Mouse (Mus musculus) embryonic facial prominence, embryonic 11.5 days (tissue): ENCODE data around the gene Dhx57. TPM values are rescaled to one million over a fixed set of nuclear protein-coding genes. Genes with fewer than 3 reads are reported as not detected.

ENCODE experiments used
- ATAC-seq: fragments of 200-750 bp; cut with Nextera tagmentation; replicated peaks from 2 replicates; pipeline ENCODE4 v1.8.0; 2017; ENCODE audit warnings: low read depth; ENCODE audit not compliant: insufficient number of reproducible peaks, low FRiP score, low TSS enrichment
- DNase-seq: peaks from one replicate; pipeline ENCODE4 v3.0.0-alpha.2; 2015; ENCODE audit warnings: low spot score
- H3K27ac ChIP-seq: fragments of 300-500 bp; sonication (generic); replicated peaks from 2 replicates; pipeline ENCODE4 v1.5.1; 2014; ENCODE audit warnings: mild to moderate bottlenecking, low read depth, low read length, control low read depth
- H3K27me3 ChIP-seq: fragments of 300-500 bp; sonication (generic); 2 replicates; pipeline ENCODE4 v1.6.1; 2014; ENCODE audit warnings: mild to moderate bottlenecking, low read length, moderate library complexity, mixed read lengths; ENCODE audit not compliant: control insufficient read depth, insufficient read depth
- H3K36me3 ChIP-seq: fragments of 300-500 bp; sonication (generic); replicated peaks from 2 replicates; pipeline ENCODE4 v1.6.1; 2014; ENCODE audit warnings: low read depth, mild to moderate bottlenecking, low read length, moderate library complexity, mixed read lengths; ENCODE audit not compliant: control insufficient read depth, insufficient read depth
- H3K4me1 ChIP-seq: fragments of 300-500 bp; sonication (generic); 2 replicates; pipeline ENCODE4 v1.6.1; 2014; ENCODE audit warnings: low read length, mixed read lengths; ENCODE audit not compliant: control insufficient read depth, insufficient read depth
- H3K4me2 ChIP-seq: fragments of 300-500 bp; sonication (generic); 2 replicates; pipeline ENCODE4 v1.6.1; 2014; ENCODE audit warnings: low read depth, mild to moderate bottlenecking, control low read depth, low read length, moderate library complexity
- H3K4me3 ChIP-seq: fragments of 300-500 bp; sonication (generic); 2 replicates; pipeline ENCODE4 v1.5.1; 2014; ENCODE audit warnings: low read depth, low read length, control low read depth
- H3K9ac ChIP-seq: fragments of 300-500 bp; sonication (generic); replicated peaks from 2 replicates; pipeline ENCODE4 v1.6.1; 2014; ENCODE audit warnings: mild to moderate bottlenecking, control low read depth, low read length
- H3K9me3 ChIP-seq: fragments of 300-500 bp; sonication (generic); replicated peaks from 2 replicates; pipeline ENCODE4 v1.6.1; 2016; ENCODE audit warnings: mild to moderate bottlenecking, low read length, inconsistent platforms, mixed read lengths; ENCODE audit not compliant: control insufficient read depth
- WGBS: fragments of 180-500 bp; shearing (Covaris S2); extraction: QIAGEN DNeasy Blood & Tissue Kit; methylation state at CpG from one replicate; pipeline ENCODE4 v1.1.7; 2014; 5-methylcytosine and 5-hydroxymethylcytosine counted together
- polyA plus RNA-seq: library from polyadenylated mRNA; unstranded; fragments of >200 nt; fragmentation: Nextera tagmentation; extraction: Ambion mirVana; gene quantifications from 2 replicates; pipeline ENCODE4 v1.2.1, GENCODE M21; 2014

The Dhx57 gene
- polyA plus RNA-seq: 19.1 and 20.8 TPM in 2 replicates

GRCm38 (mm10) chr17:80290074-80290657, at the start of gene Dhx57, which contains the start of gene Morn2:
TSS of gene Dhx57 (minus strand) at chr17:80290476.
TSS of gene Morn2 (plus strand) at chr17:80290203.
- peak within 1 kb of the TSS; percentile 63 for H3K4me3 ChIP-seq
- H3K9ac ChIP-seq: peak within 1 kb of the TSS; percentile 65
- H3K27me3 ChIP-seq: no peaks in the 10 kb centered on the region
- no peaks in the 10 kb centered on the region for H3K36me3 ChIP-seq
- no peaks in the 10 kb centered on the region for H3K9me3 ChIP-seq
- H3K4me1 ChIP-seq: no peaks in the 10 kb centered on the region
- 1% methylated on average over 35 of the region's 35 CpGs for WGBS
- peak within 1 kb of the TSS; percentile 62 for H3K4me2 ChIP-seq
- DNase-seq (peak; percentile 95), ATAC-seq (peak; percentile 98)
- peak within 1 kb of the TSS; percentile 53 for H3K27ac ChIP-seq

GRCm38 (mm10) chr17:80332386-80332785, 42.1 kb upstream of the Dhx57 start:
- Histone ChIP-seq H3K9ac (no peak overlapping the region), H3K36me3 (no peaks in the 10 kb centered on the region), H3K9me3 (no peaks in the 10 kb centered on the region), H3K27me3 (no peaks in the 10 kb centered on the region), H3K4me2 (no peak overlapping the region), H3K4me3 (no peak overlapping the region), H3K27ac (no peak overlapping the region), H3K4me1 (no peaks in the 10 kb centered on the region)
- no peak for ATAC-seq
- WGBS: 83% methylated on average over 2 of the region's 2 CpGs
- DNase-seq: no peak

- Histone ChIP-seq H3K27ac (no peak overlapping the region), H3K36me3 (no peaks in the 10 kb centered on the region), H3K4me2 (no peak overlapping the region), H3K9ac (no peak overlapping the region), H3K9me3 (no peaks in the 10 kb centered on the region), H3K4me3 (no peak overlapping the region), H3K4me1 (no peaks in the 10 kb centered on the region), H3K27me3 (no peaks in the 10 kb centered on the region)
- ATAC-seq: no peak
- WGBS: 45% methylated on average over 3 of the region's 3 CpGs
- DNase-seq: no peak
These were observed 36.2 kb upstream of the Dhx57 start for GRCm38 (mm10) chr17:80326431-80326830.

GRCm38 (mm10) chr17:80325456-80325855, 35.2 kb upstream of the Dhx57 start:
- Histone ChIP-seq H3K27ac (no peak overlapping the region), H3K4me1 (no peaks in the 10 kb centered on the region), H3K4me3 (no peak overlapping the region), H3K27me3 (no peaks in the 10 kb centered on the region), H3K9me3 (no peaks in the 10 kb centered on the region), H3K4me2 (no peak overlapping the region), H3K9ac (no peak overlapping the region), H3K36me3 (no peaks in the 10 kb centered on the region)
- DNase-seq (no peak), ATAC-seq (no peak)
- WGBS: 59% methylated on average over 5 of the region's 5 CpGs

GRCm38 (mm10) chr17:80324521-80324920, 34.2 kb upstream of the Dhx57 start:
- no peaks in the 10 kb centered on the region for H3K9me3 ChIP-seq
- ATAC-seq: no peak
- DNase-seq: no peak
- H3K36me3 ChIP-seq: no peaks in the 10 kb centered on the region
- no peak overlapping the region for H3K4me2 ChIP-seq
- no peaks in the 10 kb centered on the region for H3K27me3 ChIP-seq
- H3K27ac ChIP-seq: no peak overlapping the region
- WGBS: 81% methylated on average over 7 of the region's 7 CpGs
- H3K4me3 ChIP-seq: no peak overlapping the region
- H3K4me1 ChIP-seq: no peaks in the 10 kb centered on the region
- H3K9ac ChIP-seq: no peak overlapping the region

GRCm38 (mm10) chr17:80323658-80324057, 33.4 kb upstream of the Dhx57 start:
- WGBS: 71% methylated on average over 8 of the region's 8 CpGs
- no peak for ATAC-seq
- no peak overlapping the region for H3K4me3 ChIP-seq

GRCm38 (mm10) chr17:80323015-80323414, 32.7 kb upstream of the Dhx57 start:
- Histone ChIP-seq H3K9me3 (no peaks in the 10 kb centered on the region), H3K36me3 (no peaks in the 10 kb centered on the region), H3K9ac (no peak overlapping the region), H3K27ac (no peak overlapping the region), H3K4me3 (no peak overlapping the region), H3K27me3 (no peaks in the 10 kb centered on the region), H3K4me2 (no peak overlapping the region), H3K4me1 (no peaks in the 10 kb centered on the region)
- DNase-seq (no peak), ATAC-seq (no peak)
- WGBS: 76% methylated on average over 4 of the region's 4 CpGs

More at GRCm38 (mm10) chr17:80323658-80324057, 33.4 kb upstream of the Dhx57 start:
- no peak for DNase-seq
- Histone ChIP-seq H3K27ac (no peak overlapping the region), H3K36me3 (no peaks in the 10 kb centered on the region), H3K9ac (no peak overlapping the region), H3K9me3 (no peaks in the 10 kb centered on the region), H3K27me3 (no peaks in the 10 kb centered on the region), H3K4me2 (no peak overlapping the region), H3K4me1 (no peaks in the 10 kb centered on the region)

GRCm38 (mm10) chr17:80322228-80322627, 32.0 kb upstream of the Dhx57 start:
- no peaks in the 10 kb centered on the region for H3K9me3 ChIP-seq
- WGBS: 88% methylated on average over 6 of the region's 6 CpGs
- H3K4me2 ChIP-seq: no peak overlapping the region
- no peak for ATAC-seq
- H3K27ac ChIP-seq: no peak overlapping the region
- H3K4me3 ChIP-seq: no peak overlapping the region
- H3K9ac ChIP-seq: no peak overlapping the region
- H3K4me1 ChIP-seq: no peaks in the 10 kb centered on the region
- H3K27me3 ChIP-seq: no peaks in the 10 kb centered on the region
- no peaks in the 10 kb centered on the region for H3K36me3 ChIP-seq
- DNase-seq: no peak
